Mouse (Mus musculus) left cerebral cortex, adult 8-10 months (tissue): ENCODE data around the gene Sgpl1. TPM values are rescaled to one million over a fixed set of nuclear protein-coding genes. Genes with fewer than 3 reads are reported as not detected.

Experiments used
- DNase-seq, 2 experiments: peaks; one replicate each; pipeline ENCODE4 v3.0.0; 2022; ENCODE audit warnings: low spot score in 2 of 2
- total RNA-seq, 4 experiments: library from RNA; stranded (reverse); gene quantifications; 2 replicates each; pipeline ENCODE4 v1.2.4; 2022

Sgpl1 gene
- 10 to 100 TPM; 23.4 to 33.9 (median 28.5) TPM for total RNA-seq

DNA sequence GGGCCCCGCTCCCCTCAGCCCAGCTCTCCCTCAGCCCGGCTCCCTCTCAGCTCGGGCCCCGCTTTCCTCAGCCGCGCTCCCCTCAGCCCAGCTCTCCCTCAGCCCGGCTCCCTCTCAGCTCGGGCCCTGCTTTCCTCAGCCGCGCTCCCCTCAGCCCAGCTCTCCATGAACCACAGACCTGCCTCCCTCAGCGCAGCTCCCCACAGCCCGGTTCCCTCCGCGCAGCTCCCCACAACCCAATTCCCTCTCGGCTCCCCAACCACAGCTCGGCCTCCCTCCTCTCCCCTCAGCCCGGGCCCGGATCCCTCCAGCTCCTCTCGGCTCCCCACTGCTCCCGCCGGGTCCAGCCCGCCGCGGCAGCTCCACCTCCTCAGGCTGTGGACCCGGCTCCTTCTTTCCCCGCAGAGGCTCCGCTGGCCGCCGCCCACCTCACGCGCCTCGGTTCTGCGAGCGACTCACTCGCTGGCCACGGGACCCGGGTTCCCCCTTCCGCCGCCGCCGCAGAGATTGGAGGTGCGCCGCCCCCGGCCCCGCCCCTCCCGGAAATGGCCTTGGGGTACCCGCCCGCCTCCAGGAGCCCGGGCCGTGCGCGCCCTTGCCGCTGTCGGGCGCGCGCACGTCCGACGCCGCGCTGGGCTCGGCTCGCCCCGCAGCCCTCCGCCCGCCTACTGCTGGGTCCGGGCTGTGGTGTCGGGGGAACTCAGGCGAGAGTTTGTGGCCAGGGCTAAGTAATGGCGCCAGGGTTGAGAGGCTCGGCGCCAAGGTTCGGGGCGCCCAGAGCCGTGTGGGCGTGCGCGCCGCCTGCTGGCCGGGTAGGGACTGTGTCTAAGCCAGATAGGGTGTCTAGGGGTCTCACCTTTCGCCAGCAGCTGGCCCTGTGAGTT lies at the start of gene Sgpl1:
Gene Sgpl1 (minus strand): TSS at position 547 of the 884 bp plus-strand sequence.
- peak; percentile 66 to 78 for DNase-seq

DNA sequence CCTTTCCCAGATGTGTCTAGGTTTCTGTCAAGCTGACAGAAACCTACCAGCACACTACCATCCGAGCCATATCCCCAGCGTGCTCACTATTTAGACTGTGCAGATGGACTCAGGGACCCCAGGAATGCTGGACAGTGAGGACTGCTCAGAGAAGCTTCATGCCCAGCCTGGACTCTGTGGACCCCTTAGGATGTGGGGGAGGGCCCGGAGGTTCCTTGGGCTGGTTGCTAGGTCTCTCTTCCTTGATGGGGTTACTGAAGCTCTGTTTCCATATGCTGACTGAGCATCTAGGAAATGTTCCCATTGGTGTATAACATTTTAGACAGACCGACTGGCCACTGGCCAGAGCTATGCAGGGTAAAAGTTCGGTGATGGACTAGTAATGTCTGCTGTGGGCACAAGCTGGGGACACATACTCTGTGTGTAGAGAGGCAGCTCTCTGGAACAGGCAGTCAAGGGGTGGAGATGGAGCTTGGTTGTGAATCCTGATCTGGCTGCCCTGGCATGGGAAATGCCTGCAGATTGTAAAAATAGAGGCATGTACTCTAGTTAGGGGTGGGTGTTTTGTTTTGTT lies 48.3 kb upstream of the Sgpl1 start:
- DNase-seq = no peak

GRCm38 (mm10) chr10:61195216-61195615 lies 47.7 kb upstream of the Sgpl1 start:
- no peak for DNase-seq

- DNase-seq = no peak
Measured at GRCm38 (mm10) chr10:61194611-61195010, 47.1 kb upstream of the Sgpl1 start.

GRCm38 (mm10) chr10:61188010-61188409 lies 40.5 kb upstream of the Sgpl1 start:
- no peak for DNase-seq

DNA sequence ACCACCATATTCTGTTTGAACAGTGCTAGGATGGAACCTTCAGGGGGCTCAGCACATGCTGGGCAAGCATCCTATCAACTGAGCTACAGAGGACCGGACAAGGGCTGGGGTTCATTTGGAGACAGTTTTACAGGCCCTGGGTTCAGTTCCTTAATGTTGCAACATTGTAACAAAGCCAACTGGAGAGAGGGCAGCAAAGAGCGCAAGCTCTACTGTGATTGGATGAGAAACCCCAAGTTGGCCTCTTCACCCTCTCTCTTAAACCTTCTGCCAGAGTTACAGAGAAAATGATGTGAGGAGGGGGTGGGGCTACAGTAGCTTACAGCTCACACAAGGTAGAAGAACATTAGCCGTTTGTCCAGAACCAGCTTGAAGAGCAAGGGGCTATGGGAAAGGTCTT lies 39.5 kb upstream of the Sgpl1 start:
- DNase-seq = no peak

- DNase-seq = no peak
Measured at GRCm38 (mm10) chr10:61179927-61180326, 32.4 kb upstream of the Sgpl1 start.

DNA sequence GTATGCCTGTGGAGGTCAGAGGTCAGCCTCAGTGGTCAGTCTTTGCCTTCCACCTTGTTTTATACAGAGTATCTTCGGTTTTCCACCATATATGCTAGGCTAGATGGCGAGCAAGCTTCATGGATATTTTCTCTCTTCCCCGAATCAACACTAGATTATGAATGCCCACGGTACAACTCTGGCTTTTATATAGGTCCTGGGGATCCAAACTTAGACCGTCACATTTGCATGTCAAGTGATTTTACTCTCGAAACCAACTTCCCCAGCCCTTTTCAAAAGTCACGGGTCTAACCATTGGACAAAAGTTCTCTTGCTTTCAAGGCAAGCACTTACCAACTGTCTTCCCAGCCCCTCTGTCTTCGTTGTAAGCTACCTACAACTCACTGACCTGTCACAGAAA lies 31.2 kb upstream of the Sgpl1 start:
- DNase-seq = no peak

DNA sequence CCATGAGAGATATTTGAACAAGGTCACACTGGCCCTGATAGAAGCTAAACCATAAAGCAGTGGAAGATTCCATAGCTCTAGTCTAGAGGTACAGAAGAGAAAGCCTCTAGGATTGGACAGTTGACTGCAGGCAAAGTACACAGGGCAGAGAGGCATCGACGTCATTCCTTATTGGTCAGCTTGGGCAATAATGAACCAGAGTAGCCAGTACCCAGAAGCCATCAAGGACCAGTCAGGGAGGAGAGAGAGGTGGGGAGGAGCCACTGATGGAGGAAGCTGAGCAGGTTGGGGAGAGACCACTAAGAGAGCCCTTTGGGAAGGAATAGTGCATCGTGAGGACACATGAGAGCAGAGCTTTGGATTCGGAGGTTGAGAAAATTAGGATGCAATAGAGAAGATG lies 30.2 kb upstream of the Sgpl1 start:
- DNase-seq = no peak

GRCm38 (mm10) chr10:61176221-61176790 lies 28.8 kb upstream of the Sgpl1 start:
- no peak for DNase-seq

- peak in 1 of 2 experiments; percentile 23 for DNase-seq
Measured at GRCm38 (mm10) chr10:61175442-61176204, 28.1 kb upstream of the Sgpl1 start.

- DNase-seq = no peak
Measured at GRCm38 (mm10) chr10:61174711-61175441, 27.4 kb upstream of the Sgpl1 start.

DNA sequence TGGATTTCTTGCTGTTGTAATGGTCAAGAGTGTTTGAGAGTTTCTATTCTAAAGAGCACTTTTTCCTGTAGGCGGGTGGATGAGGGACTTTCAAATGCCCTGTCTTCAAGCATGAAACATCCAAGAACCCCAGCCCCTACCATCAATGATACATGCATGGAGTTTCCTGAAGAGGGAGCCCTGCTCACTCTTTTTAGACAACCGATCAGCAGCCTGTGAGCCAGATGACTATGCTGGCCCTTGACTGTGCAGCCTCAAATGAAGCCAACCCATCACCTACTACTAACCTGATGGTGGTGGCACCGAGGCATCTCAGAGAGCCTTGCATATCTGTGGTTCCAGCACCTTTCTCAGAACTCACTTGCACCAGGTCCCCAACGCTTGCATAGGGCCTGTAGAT lies 25.0 kb upstream of the Sgpl1 start:
- no peak for DNase-seq

GRCm38 (mm10) chr10:61171654-61172053 lies 24.2 kb upstream of the Sgpl1 start, which contains the start of gene Tbata:
Gene Tbata, plus strand, starts transcription at chr10:61171954.
- DNase-seq = no peak

DNA sequence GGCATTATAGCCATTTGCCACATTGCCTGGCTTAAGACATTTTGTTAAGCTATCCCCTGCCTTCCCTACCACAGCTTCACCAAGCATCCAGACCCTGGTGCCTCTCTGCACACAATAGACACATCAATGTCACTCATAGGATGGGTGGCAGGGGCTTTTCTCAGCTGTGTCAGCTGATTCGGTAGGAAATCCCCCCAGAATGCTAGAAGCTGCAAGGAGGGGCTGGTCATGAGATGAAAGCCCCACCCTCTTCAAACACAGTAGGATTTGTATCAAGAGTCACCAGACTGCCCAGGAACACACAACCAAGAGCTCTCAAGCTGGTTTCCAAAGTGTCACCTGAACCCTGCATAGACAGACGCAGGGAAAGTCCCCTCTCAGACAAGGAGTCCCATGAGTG lies 20.9 kb upstream of the Sgpl1 start:
- no peak for DNase-seq

GRCm38 (mm10) chr10:61167333-61168096 lies 20.0 kb upstream of the Sgpl1 start:
- no peak for DNase-seq

GRCm38 (mm10) chr10:61162366-61162765 lies 14.9 kb upstream of the Sgpl1 start:
- DNase-seq = no peak

DNA sequence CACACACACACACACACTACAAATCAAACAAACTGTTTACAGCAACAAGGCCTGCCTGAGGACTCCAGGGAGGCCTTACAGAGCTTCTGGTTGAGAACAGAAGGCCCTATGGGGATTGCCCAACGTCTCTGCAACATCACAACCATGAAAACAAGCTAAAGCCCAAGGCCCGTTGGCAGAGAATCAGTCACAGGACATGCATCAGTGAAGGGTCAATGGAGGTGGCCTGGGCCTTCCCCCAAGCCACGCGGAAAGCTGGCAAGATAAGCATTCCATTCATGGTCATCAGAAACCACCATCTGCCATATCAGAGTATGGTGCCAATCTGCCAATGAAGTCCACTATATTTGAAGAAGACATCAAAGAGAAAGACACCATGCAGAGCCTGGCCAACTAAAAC lies 13.2 kb upstream of the Sgpl1 start:
- DNase-seq = no peak

DNA sequence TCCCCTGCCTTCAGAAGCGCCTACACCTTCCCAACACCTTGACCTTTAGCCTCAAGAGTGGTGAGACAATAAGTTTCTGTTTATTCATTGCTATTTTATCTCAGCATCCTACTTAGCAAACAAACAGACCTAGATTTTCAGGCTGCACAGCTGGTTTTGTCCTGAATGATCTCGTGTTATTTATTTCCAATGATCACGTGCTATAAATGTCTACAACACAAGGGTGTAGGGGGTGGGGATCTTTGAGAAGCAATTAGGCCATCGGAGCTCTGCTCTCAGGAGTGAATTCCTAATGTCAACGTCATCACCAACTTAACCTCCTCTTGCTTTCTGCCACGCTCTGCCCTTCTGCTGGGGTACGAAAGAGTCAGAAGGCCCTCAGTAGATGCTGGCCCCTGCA lies 12.6 kb upstream of the Sgpl1 start:
- no peak for DNase-seq

DNA sequence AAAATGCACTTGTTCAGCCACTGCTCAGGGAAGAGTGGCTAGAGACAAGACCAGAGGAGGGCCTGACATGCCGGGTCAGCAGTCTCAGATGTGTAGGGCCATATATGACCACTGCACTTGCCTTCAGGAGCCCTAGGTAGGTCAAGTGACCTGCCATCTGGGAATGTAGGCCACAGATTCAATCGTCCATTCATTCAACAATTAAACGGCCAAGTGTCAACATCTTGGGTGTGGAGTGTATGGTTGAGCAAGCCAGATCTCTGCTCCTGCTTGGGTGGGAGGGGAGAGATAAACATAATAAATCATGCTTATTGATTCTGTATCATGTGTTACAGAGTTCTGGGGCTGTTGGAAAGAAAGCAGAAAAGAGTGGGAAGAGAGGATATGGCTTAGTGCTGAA lies 11.1 kb upstream of the Sgpl1 start:
- no peak for DNase-seq
